Mouse (Mus musculus): Measurements from ENCODE around the gene Hmox1.

Gene Hmox1

GRCm38 (mm10) chr8:75093399-75094156 lies at the start of gene Hmox1:
Gene Hmox1 (plus strand): TSS chr8:75093621.
- DNase-seq, result peak; percentile 59 to 63

DNA sequence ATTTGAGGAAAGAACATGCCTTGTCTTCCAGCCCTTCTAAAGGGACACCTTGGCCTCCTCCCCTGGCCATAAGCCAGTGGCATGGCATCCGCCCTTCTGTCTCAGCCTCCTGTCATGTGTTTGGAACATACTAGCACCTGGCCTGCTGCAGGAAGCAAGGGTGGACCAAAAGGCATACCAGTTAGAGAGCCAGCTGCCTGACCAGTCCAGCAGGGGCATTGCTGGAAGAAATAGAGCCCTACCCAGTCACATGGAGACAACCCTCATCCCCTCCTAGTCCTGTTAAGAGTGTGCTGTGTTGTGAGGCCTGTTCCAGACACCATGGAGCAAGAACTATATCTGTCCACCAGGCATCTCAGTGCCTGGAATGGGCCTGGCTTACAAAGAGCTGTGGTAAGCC lies 47.1 kb upstream of the Hmox1 start:
- peak; percentile 46 for DNase-seq

- no peak for DNase-seq
These were observed 45.6 kb upstream of the Hmox1 start for GRCm38 (mm10) chr8:75047784-75048183.

DNA sequence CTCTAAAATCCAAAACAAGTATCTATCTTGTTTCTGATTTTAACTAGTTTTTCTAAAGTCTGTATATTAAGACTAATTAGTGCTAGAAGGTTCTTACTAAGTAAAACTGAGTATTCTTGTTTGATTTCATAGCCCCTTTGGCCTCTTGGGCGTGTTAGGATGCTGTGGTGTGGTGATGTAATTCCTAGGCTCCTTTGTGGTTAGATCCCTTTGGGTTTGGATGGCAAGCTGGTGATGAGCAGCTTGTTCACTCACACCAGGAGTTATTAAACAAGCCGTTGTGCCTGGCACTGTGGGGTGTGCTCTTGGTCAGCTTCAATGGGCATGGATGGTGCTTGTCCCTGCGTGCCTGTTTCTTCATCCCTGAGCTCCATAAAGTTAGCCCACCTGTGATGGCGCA lies 40.1 kb upstream of the Hmox1 start:
- no peak for DNase-seq

DNA sequence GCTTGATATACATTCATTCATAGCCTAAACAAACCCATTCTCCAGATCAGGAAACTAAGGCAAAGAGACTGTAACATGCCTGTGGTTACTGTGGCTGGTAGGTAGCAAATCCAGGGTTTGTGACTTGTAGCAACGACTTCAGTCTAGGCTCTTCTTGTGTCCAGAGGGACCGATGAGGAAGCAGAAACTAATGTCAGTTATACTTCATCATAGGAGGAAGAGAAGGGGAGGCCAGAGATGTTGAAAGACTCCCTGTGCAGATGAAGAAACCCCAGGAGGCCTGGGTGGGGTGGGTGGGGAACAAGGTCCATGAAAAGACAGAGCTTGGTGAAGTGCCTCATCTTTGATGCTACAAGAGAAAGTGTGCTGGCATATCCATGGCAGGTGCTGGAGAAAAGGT lies 37.7 kb upstream of the Hmox1 start:
- DNase-seq, result no peak

GRCm38 (mm10) chr8:75060022-75060421 lies 33.4 kb upstream of the Hmox1 start:
- no peak for DNase-seq

DNA sequence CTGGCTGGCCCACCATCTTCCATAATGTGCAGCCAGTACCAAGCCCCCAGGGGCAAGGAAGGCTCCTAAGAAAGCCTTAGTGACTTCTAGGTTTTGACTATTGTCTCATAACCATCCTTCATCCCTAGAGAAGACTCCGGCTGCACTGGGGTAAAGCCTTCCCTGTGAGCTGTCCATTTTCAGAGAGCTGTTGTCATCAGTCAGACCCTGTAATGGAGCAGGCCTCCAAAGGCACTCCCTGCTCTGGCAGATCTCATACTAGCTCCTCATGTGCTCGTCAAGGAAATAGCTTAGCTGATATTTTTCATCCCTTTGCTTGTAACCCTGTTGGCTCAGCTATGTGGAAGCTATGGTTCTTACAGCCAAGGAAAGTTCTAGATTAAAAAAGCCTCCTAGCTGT lies 32.6 kb upstream of the Hmox1 start:
- DNase-seq, result no peak

GRCm38 (mm10) chr8:75063290-75063689 lies 30.1 kb upstream of the Hmox1 start:
- no peak for DNase-seq

GRCm38 (mm10) chr8:75064790-75065189 lies 28.6 kb upstream of the Hmox1 start:
- no peak for DNase-seq

DNA sequence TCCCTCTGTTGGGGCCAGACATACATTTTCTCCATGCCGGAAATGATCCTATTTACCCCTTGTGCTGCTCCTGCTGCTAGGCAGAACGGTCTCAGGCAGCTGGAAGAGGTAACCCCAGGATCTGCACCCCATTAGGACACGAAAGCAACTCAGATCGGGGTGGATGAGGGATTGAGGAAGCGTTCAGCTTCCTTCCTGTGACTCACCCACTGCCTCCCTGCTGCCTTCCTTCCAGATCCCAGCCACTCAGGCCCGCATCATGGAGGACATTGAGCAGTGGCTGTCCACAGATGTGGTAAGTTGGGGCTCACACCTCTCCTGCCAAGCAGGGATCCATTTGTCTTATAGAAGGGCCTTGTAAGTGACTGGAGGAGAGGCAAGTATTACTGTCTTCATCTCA lies 26.1 kb upstream of the Hmox1 start:
- no peak for DNase-seq

GRCm38 (mm10) chr8:75070297-75070696 lies 23.1 kb upstream of the Hmox1 start:
- no peak for DNase-seq

- peak; percentile 83 for DNase-seq
These were observed 21.6 kb upstream of the Hmox1 start for GRCm38 (mm10) chr8:75071627-75072346.

DNA sequence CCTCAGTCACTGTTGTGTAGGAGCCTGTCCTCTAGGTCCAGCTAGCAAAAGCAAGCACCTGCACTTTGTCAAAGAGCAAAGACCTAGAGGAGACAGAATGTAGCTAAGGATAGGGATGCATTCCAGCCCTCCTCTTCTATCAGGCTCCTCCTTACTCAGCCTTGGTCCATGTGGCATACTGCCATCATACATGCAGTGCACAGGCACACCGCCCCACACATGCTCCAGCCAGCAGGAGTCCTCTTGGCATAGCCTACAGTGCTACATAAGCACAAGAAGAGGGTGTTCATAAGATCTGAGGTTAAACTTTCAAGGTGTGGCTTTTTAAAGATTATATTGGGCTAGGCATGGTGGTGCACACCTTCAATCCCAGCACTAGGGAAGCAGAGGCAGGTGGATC lies 18.5 kb upstream of the Hmox1 start:
- no peak for DNase-seq

- no peak for DNase-seq
These were observed 15.2 kb upstream of the Hmox1 start for GRCm38 (mm10) chr8:75078215-75078614.

DNA sequence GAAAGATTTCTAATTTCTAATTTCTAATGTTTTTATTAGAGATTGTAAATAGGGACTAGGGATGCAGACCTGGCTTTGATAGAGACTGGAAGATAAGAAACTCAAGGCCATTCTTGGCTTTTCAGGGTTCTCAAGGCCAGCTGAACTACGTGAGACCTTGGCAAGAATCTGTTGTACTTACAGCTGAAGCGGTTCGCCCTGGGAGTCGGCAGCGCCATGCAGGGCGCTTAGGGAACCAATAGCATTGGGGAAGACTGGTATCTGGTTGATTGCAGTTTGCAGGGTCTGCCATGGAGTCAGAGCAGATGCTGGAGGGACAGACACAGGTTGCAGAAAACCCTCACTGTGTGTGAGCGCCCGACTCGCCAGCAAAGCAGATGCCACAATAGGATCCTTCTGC lies 14.6 kb upstream of the Hmox1 start:
- DNase-seq, result no peak

DNA sequence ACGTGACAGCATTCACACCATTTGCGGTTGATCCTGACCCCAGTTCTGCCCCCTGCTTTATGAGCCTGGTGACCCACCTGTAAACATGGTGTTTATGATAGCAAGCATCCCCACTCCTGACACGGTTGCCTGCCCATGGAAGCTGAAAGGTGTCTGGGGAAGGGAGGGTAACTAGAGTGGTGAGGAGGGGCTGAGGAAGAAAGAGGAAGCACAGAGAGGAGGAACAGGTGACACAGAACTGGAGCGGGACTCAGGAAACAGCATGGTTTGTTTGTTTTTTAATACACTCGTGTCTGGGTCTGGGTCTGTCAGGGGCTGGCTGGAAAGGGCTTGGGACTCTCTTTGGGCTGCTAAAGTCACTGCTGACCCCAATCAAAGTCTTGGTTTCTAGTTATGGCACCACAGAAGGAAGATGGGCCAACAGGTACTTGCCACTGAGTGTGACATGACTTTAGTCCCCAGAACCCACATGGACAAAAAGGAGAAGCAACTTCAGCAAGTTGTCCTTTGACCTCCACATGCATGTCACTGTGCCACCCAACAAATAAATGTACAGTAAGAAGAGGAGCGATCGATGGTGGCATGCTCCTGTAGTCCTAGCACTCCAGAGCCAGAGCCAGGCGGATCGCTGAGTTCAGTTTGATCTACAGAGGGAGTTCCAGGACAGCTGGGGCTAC lies 11.9 kb upstream of the Hmox1 start:
- no peak for DNase-seq

DNA sequence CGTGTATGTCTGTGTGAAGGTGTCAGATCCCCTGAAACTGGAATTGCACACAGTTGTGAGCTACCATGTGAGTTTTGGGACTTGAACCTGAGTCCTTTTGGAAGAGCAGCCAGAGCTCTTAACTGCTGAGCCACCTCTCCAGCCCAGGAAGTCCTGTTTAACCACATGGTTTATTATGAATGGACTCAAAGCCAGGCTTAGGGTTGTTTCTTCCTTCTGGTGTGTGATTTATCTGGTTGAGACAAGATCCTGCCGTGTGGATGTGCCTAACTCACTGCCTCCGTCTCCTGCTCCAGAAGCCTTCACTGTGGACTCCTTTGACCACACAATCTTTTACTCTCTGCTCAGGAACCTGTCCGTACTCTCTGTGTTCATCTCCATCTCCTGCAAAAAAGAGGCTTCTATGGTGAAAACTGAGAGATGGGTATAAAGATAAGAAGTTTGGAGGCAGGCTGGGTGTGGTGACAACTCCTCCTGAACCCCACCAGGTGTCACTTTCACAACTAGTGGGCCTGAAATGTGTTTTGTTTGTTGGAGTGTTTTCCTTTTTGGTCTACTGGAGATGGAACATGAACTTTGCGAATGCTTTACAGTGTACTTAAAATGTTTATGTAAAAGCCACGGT lies 11.1 kb upstream of the Hmox1 start:
- no peak for DNase-seq

DNA sequence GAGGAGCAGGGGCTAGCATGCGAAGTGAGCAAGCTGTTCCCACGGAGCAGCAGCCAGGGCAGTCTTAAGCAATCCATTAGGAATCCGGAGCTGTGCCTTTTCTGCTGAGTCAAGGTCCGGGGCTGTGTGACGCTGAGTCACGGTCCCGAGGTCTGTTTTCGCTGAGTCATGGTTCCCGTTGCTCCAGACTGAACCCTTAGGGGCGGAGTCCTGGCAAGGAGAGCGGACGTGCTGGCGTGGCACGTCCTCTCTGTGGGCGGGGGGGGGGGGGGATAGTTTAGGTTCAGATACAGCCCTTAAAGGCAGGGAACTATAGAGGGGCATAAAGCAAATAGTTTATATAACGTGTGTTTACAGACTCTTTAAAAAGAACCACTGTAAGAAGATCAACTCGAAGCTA lies 9.6 kb upstream of the Hmox1 start:
- DNase-seq, result peak; percentile 58 to 71

DNA sequence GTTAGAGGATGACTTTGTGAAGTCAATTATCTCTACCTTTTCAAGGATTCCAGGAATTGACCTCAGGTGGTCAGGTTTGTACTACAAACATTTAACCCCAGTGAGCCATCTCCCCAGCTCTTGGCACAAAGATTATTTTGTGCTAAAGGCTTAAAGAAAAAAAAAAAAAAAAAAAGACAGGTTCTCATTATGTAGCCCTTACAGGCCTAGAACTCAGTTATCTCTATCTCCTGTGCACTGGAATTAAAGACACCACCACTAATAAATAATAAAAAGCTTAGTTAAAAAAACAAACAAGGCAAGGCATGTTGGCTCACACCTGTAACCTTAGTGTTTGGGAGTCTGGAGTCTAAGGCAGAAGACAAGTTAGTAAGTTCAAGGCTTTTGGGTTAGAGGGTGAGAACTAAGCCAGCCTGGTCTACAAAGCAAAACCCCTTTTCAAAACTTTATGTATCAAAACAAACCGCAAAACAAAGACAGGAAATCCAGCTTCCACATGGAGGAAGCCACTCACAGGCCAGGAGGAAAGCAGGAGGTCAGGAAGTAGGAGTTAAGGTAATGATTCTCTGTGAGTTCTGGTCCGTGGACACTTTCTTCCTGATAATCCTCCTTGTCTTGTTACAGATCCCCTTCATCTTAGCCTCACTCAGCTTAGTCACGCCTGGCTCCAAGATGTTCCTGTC lies 8.9 kb upstream of the Hmox1 start:
- DNase-seq, result no peak

- DNase-seq, result no peak
These were observed 7.4 kb upstream of the Hmox1 start for GRCm38 (mm10) chr8:75086002-75086401.

GRCm38 (mm10) chr8:75087127-75087526 lies 6.3 kb upstream of the Hmox1 start:
- no peak for DNase-seq

DNA sequence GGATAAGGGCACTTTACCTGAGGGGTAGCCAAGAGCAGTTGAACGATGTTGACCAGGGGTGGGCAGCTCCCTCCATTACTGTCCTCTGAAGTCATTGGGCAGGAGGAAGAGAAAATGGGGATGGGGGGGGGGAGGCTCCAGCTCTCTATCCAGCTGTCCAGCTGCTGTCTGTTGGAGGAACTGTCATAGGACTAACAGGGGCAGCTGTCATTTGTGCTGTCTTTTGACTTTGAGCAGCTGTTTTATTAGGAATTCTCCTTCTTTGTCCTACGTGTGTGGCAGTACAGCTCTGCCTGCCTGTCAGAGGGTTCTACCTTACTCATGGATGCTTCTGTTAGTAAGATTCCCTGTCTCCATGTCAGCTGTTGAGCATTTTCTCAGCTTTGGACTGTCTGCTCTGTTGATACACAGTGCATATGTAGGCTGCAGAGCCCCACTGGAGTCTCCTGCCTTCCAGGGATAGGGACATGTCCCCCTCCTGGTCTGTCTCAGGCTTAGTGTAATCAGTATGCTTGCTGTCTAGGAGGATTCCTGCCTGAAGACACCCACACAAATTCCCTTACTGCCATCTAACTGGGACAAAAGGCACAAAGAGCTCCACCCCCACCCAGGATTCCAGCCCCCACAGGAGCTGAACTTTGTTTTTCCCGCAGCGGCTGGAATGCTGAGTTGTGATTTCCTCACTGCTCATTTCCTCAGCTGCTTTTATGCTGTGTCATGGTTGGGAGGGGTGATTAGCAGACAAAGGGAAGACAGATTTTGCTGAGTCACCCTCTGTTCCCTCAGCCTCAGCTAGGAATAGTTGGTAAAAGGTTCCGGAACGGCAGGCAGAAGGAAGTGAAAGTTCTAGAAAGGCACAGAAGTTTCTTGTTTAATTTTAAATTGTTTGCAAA lies 4.2 kb upstream of the Hmox1 start:
- DNase-seq, result no peak

Measured in cerebellum, adult 18-20 months (tissue).